Mouse (Mus musculus) MN1 (cell line): Measurements from ENCODE around the gene Prpsap1.
"Not testable (repeated sequence)": the region's sequence is repeated elsewhere in the genome, so short reads cannot be mapped to it uniquely, and the experiment has no call there.

ENCODE experiments used
- DNase-seq: peaks from one replicate; pipeline ENCODE4 v3.0.0-alpha.2; 2016; ENCODE audit warnings: low spot score

The Prpsap1 gene

DNA sequence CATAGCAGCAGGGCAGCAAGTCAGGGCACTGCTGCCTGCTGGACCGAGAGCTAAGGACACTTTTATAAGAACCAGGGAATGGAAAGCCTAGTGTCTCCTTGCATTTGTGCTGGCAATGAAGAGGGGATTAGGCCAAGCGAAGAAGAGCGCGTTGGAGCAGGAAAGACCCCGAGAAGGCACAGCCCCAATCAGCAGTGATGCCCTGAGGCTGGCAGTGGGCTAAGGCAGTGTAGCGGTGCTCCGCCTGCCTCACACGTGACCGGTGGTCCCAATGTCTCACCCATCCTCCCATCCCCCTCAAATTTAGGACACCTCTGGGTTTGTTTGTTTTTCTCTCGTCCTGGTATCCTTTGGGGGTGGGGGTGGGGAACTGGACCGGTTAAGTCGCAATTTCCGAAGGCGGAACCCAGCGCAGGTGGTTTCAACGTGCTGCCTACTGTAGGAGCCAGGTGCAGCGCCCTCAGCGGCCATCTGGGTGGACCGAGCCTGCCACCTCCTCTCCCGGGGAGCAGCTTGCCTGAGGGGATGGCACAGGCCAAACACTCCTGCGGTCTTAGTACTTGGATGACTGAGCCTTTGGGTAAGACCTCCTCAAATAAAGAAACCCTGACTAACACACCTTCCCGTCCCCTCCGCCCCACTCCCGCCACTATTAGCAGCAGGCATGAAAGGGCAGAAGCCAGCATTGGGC lies 21.5 kb upstream of the Prpsap1 start:
- DNase-seq = no peak

DNA sequence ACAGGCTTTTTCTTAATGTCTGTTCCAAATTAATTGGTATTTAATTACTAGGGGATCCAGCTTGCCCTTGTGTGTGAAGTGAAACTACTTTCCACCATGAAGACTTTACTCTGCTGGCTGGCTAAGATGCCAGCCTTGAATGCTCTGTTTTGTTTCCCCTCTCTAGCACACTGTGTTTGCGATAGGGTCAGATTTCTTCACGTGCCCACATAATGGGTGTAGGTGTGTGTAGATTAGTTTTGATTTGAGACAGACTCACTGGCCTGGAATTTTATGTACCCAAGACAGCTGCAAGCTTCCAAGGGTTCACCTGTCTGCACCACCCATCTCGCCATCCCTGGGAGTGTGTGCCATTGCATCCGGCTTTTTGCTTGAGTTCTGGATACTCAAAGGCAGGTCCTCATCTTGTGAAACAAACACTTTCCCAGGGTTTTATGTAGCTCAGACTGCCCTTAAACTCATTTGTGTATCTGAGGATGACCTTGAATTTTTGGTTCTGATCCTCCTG lies 19.6 kb upstream of the Prpsap1 start:
- DNase-seq = no peak

DNA sequence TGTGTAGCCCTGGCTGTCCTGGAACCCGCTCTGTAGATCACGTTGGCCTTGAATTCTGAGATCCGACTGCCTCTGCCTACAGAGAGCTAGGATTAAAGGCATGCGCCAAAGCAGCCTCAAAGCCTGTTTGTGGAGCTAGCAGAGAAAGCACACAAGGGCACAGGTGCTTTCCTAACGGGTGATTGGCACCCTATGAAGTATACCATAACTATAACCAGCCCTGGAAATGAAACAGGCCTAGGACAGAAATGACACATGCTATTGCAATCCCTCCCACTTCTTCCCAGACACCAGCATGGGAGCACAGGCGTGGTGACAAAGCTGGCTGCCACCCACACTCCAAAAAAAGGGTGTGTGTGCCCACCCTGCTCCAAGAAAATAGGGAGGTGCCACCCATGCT lies 19.0 kb upstream of the Prpsap1 start:
- no peak for DNase-seq

DNA sequence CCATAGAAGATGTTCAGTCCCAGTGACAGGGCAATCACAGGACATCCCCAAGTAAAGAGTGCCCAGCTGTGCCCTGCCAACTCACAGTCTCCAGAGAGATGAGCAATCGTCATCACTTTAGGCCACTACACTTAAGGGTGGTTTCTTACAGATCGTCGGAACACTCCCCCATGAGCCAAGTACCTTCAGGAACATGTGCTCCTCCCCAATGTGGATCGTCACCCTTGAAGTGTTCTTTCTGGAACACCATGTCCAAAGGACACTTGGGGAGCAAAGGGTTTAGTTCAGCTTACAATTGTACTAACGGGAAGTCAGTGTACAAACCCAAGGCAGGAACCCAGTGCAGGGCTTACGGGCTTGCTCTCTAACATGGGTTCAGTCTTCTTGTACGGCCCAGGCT lies 18.2 kb upstream of the Prpsap1 start:
- no peak for DNase-seq

DNA sequence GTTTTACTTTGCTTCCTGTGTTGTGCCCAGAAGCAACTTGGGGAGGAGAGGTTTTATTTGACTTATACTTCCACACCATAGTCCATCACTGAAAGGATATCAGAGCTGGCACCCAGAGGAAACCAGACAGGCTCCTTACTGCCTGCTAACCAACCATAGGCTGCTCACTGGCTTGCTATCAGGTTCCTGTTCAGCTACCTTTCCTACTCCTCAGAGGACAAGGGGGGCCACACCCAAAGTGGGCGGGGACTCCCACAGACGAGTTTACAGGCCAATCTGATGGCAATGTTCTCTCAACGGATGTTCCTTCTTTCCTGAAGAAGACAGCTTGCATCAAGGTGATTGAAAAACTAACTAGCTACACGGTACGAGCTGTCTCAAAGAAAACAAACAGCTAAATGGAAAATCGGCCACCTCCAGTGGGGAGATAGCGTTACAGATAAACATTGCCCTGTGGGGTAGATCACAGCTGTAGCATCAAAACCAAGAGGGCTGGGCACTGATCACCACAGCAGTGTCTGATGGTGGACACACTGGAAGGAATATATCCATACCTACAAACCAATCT lies 17.4 kb upstream of the Prpsap1 start:
- no peak for DNase-seq

DNA sequence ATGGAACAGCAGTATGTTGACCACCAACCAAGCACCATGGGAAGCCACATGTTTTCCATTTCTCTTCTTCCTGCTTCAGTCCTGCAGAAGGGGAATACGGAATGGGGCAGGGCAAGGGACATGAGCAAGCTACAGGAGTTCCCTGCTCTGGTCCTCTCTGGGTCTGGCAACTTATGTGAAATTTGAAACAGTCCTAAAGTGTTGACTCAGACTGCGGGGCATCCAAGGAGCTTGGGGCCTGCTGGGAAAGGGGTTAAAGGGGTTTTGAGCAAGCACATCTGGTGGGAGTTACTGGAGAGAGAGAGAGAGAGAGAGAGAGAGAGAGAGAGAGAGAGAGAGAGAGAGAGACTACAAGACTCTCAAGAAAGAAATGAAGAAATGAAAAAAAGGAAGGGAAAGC lies 14.7 kb upstream of the Prpsap1 start:
- DNase-seq = no peak

DNA sequence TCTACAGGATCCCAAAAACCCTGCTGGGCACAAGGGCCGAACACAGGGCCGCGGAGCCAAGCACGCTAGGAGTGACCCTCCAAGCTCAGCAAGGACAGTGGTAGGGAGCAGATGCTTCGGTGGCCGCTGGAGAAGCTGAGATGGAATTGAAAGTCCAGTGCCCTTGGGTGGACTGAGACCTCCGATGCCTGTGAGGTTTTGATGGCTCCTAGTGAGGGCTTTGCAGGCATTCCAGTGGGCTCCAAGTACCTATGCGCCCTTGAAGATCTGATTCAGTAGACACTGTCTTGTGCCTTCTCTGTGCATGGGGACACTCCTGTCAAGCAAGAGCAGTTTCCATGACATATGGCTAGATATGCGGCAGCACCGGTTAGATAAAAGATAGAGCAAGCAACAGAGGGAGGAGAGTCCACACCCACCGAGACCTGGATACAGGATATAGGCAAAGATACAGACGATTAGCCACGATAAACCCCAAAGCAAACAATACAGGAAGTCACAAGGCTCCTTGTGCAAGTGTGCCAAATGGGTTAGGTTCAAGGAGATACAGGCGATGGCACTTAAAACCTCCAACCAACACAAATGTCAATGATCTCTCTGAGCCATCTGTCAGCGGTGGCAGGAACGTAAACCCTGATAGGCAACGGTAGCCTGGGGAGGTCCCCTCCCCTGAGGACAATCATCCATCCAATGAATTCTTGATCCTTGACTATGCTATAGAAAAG lies 12.3 kb upstream of the Prpsap1 start:
- no peak for DNase-seq

DNA sequence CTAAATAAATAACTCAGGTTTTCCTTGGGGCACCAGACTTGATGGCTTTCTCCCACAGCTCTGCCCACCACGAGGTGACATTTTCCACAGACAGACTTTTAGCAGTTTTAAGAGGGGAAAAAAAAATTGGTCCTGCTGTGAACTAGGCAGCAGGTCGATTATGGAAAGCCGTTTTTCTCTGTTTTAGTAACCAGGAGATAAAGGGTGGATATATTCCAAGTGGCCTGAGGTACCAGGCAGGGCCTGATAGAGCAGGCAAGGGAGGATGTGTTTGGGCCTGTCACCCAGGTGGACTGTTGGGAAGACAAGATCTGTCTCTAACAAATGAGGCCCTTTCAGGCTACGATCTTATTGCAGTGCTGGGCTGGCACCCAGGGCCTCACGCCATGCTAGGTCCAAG lies 11.6 kb upstream of the Prpsap1 start:
- DNase-seq = no peak

DNA sequence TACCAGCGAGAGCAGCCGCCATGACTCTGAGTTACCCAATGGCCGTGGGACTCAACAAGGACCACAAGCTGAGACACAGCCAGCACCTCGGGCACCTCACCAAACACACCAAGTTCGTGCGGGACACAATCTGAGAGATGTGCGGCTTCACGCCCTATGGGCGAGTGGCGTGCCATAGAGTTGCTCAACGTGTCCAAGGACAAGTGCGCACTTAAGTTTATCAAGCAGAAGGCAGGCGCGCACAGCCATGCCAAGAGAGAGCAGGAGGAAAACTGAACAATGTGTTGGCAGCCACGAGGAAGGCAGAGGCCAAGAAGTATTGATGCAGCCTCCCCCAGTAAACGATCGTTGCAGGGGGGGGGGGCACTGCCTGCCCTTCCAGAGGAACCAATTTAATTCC lies 10.5 kb upstream of the Prpsap1 start:
- no peak for DNase-seq

DNA sequence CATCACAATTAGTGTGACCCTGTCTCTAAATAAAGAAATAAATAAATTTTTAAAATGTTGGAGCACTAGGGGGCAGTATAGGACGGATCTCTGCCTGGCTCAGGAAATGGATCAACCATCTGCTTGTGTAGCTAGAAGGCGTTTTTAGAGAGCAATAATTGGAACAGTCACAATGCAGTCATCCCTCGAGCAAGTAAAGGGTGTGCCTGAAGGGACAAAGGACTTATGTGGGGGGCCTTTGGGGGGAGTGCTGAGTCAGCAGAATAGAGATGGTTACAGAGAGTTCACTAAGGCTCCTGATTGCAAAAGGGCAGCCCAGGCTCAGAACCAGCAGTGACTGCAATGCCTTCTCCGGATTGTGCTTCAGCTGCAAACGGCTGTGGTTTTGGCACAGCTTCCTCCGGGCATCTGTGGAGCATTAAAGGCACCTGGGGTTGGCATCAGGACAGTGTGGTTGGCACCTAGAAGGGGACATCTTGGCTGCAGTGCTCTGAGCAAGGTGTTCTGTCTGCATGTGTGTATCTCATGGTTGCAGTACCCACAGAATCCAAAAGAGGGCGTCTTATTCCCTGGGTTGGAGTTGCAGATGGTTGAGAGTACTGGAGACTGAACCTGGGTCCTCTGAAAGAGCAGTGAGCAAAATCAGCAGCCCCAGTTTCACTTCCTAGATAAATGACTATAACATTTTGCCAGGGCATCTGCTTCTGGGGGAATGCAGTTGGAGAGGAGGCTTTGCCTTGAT lies 7.2 kb upstream of the Prpsap1 start:
- peak; percentile 58 for DNase-seq

DNA sequence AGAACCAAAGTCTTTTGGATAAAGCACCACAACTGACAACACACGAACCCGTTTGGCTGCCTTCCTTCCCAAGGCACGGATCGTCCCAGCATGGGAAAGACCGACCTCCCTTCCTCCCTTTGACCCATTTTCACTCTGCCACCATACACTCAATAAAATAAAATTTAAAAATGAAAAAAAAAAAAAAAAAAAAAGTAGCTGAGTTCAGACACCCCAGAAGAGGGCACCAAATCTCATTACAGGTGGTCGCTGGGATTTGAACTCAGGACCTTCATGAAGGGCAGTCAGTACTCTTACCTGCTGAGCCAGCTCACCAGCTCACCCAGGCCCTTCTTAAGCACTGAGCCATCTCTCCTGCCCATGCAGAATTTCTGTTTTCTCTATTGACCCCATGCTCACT lies 5.0 kb upstream of the Prpsap1 start:
- no peak for DNase-seq

DNA sequence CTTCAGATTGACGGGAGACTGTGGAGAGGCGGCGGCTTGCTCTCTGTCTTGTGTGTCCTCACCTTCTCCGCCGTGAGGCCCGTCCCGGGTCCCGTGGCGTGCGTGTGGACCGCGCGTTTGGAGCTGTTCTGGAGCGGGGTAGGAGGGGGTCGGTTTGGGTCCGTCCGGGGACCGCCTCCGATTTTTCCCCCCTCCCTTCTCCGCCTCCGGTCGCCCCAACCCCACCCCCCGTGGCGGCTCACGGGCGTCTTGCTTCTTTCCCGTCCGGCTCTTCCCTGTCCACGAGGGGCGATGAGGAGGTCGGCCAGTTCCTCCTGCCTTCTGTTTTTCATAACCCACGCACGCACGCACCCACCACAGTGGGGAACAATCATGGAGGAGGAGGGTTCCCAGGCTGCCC lies 4.6 kb upstream of the Prpsap1 start:
- no peak for DNase-seq

DNA sequence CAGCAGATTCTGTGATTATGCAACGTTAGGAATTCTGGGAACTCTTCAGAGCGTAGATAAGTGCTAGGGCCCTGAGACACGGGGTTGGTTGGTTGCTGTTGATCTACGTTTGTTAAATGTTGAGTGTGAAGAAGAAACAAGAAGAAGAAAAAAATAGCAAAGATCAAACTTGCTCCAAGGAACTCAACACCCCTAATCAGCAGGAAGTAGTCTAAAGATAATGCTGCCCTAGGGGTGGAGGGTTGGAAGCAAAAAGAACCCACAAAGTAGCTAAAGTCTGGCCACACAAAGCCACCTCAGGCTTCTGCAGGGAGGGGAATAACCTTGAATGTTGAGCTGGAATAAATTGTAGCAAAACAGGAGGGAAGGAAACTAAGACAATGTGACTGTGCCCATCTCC lies 3.3 kb upstream of the Prpsap1 start:
- DNase-seq = no peak

DNA sequence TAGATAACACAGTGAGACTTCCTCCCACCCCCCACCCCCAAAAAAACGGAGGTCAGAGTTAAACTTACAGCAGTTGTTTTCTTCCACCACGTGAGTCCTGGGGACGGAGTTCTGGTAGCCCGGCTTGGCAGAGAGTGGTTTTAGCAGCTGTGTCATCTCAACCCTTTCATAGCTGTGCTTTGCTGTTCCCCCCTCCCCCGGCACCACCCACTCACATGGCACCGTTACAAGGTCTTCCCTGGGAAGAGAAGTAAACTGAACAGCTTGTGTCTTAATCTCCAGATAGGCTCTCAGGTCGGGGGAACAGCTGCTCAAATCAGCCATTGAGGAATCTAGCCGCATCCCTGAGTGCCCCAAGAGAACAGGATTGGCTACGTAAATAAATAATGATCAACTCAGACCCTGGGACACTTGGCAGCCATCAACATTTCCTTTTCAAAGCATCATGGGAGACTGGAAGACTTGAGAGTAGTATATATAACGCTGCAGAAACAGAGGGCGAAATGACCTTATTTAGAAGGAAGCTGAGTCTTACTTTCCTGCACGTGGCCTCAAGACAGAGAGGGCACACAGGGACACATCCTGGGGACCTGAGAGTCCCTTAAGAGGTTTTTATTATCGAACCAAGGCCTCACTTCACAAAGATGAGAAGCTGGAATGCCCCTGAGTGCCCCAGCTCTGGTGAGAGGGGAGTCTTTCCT lies 622 bp upstream of the Prpsap1 start:
- peak; percentile 20 for DNase-seq

DNA sequence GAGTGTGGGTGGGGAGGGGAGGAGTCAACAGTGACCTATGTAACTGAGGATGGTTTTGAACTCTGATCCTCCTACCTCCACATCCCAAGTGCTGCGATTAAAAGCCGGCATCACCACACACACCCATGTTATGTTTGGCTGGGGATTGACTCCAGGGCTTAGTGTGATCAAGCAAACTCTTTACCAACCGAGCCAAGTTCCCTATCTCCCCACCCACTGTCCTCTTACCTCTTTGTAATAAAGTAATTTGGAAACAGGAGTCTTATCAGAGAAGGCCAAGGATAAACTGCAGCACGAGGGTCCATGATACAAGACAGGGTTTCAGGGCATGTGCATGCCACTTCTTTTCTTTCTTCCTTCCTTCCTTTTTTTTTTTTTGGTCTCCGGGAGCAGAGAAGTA lies 811 bp downstream of the Prpsap1 start:
- DNase-seq = no peak

DNA sequence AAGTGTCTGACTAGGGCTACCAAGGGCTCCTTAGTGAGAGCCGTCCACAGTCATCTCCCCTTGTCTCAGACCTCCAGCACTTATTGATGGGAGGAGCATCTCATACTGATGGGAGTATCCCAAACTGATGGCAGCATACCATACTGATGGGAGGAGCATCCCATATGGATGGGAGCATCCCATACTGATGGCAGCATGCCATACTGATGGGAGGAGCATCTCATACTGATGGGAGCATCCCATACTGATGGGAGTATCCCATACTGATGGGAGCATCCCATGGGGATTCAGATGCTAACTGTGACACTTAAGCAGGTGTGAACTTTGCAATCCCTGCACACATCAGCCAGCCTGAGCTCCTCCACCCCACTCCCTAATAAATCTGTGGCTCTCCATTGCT lies 1.5 kb downstream of the Prpsap1 start:
- DNase-seq = not testable (repeated sequence)

DNA sequence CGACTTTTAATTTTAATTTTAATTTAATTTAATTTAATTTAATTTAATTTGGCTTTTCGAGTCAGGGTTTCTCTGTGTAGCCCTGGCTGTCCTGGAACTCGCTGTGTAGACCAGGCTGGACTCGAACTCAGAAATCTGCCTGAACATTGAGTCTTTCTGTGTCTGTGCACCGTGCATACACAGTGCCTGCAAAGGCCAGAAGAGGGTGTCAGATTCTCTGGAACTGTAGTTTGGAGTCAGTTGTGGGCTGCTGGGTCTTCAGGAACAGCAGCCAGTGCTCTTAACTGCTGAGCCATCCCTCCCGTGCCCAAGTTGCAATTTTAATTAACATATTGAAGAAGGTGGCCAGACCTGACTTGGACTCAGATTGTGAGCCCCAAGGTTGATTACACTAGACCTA lies 2.7 kb downstream of the Prpsap1 start:
- peak; percentile 22 for DNase-seq

DNA sequence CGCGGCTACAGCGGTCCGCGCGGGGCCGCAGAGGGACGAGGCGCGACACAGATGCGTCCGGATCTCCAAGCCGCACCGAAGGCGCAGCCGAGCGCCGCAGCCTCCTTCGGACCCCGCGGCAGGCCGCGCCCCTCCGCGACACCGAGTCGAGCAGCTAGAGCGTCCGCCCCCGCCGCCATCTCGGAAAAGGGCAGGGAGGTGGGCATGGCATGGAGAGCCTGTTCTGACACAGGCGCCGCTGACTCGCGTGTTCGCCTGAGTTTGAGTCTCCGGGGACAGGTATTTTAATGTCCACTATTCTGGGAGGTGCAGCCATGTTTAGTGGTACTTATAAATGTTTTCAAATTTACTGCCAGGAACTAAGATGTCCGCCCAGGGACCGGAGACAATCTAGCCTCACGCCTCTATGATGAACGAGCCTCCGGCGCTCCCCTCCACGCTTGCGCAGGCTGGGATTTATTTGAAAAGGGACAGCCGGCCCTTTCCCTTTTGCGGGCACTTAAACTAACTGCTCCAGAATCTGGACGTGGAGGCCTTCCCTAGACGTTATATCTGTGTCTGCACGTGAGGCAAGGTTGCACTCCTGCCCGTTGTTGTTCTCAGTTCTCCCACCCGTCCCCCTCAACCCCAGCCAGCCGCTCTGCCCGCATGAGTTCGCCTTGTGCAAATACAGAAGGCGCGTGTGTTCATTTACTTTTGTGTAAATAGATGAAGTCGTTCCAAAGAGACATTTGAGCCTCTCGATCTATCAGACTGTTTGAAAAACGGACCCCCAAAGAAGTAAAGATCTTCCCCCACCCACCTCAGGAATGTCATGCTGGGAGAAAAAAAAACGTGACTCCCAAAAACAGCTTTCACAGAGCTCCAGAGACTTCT lies 3.5 kb downstream of the Prpsap1 start:
- peak; percentile 91 for DNase-seq

DNA sequence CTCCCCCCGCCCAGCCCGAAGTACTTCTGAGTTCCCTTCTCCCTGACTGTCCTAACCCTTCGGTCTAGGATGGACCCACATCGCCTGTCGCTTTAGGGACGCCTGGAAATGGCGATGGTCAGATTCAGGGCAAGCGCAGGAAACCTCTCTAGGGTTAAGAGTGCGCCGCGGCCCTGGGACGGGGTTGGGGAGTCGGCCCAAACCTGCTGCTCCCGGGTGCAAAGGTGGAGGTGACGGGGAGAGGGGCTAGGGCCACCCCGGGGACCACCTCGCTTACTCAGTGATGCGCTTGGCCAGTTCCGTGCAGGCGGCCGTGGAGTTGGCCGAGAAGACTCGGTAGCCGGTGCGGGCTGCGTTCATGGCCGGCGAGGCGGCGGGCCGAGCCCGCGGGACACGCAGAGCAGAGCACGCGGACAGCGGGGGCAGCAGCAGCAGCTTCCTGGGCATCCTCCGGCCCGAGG lies 4.2 kb downstream of the Prpsap1 start:
- DNase-seq = peak; percentile 39

DNA sequence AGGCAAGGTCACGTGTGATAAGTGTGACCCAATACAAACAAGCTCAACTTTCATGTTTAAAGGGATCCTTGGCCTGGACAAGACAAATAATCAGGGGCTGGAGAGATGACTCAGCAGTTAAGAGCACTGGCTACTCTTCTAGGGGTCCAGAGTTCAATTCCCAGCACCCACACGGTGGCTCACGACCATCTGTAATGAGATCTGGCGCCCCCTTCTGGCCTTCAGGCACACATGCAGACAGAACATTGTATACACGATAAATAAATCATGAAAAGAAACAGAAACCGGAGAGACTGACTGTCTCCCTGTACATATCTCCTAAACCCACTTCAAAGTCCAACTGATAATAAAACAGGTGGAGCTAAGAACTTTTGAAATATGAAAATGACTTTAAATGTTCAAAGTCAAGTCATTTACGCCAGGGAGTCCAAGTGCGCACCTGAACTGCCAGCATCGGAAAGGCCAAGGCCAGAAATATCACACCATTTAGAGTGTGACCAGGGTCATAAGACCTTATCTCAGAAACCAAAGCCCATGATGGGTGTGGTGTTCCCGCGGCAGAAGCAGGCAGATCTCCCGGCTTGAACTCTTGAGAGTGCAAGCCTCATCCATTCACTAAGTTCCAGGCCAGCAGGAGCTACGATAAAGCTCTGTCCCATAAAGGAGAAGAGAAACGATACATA lies 5.2 kb downstream of the Prpsap1 start:
- DNase-seq = no peak
